Mouse (Mus musculus): Measurements from ENCODE around the gene Cd5.

Gene Cd5

GRCm38 (mm10) chr19:10698131-10698991, 40.4 kb downstream of the Cd5 start:
- DNase-seq, result no peak

GRCm38 (mm10) chr19:10695801-10696200, 43.0 kb downstream of the Cd5 start:
- no peak for DNase-seq

GRCm38 (mm10) chr19:10693926-10694682, 44.7 kb downstream of the Cd5 start:
- DNase-seq, result no peak

- DNase-seq, result no peak
These were observed 46.4 kb downstream of the Cd5 start for GRCm38 (mm10) chr19:10692361-10692760.

- no peak for DNase-seq
These were observed 47.1 kb downstream of the Cd5 start for GRCm38 (mm10) chr19:10691660-10692059.

- DNase-seq, result no peak
These were observed 47.7 kb downstream of the Cd5 start for GRCm38 (mm10) chr19:10691121-10691520.

- no peak for DNase-seq
These were observed 48.5 kb downstream of the Cd5 start for GRCm38 (mm10) chr19:10690336-10690735.

GRCm38 (mm10) chr19:10689470-10690166, 49.2 kb downstream of the Cd5 start:
- DNase-seq, result no peak

GRCm38 (mm10) chr19:10688537-10689352, 50.1 kb downstream of the Cd5 start, which contains the start of gene Vps37c:
Vps37c (plus strand) TSS chr19:10688735.
- peak; percentile 97 for DNase-seq

- no peak for DNase-seq
These were observed 53.1 kb downstream of the Cd5 start for GRCm38 (mm10) chr19:10685727-10686126.

GRCm38 (mm10) chr19:10685081-10685480, 53.7 kb downstream of the Cd5 start:
- no peak for DNase-seq

GRCm38 (mm10) chr19:10681571-10681970, 57.2 kb downstream of the Cd5 start:
- DNase-seq, result no peak

- no peak for DNase-seq
These were observed 60.1 kb downstream of the Cd5 start for GRCm38 (mm10) chr19:10678772-10679067.

GRCm38 (mm10) chr19:10677915-10678771, 60.7 kb downstream of the Cd5 start, which contains the start of gene Pga5:
Pga5 (minus strand) TSS chr19:10678071.
- DNase-seq, result peak; percentile 88

- no peak for DNase-seq
These were observed 62.1 kb downstream of the Cd5 start for GRCm38 (mm10) chr19:10676656-10677055.

- DNase-seq, result no peak
These were observed 65.5 kb downstream of the Cd5 start for GRCm38 (mm10) chr19:10673275-10673674.

GRCm38 (mm10) chr19:10671854-10672417, 66.9 kb downstream of the Cd5 start:
- no peak for DNase-seq

GRCm38 (mm10) chr19:10671319-10671718, 67.5 kb downstream of the Cd5 start:
- DNase-seq, result no peak
